Mouse (Mus musculus): ENCODE data around the gene Ccdc85c.

DNA sequence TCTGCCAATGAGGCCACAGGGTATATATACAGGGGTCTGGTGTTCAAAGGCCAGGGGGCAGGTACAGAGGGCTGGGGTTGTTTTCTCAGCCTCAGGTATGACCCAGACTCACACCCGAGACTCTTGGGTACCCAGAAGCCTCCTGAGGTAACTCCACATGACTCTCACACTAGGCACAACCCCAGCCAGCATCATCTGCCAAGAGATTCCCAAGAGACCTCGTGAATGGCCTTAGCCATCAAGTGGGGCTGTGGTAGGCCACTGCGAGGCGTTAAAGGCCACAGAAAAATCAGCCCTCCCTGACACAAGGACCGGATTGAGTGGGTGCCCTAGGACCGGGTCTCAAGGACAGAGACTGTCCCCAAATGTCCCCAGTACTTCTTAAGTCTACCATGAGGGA is 62.7 kb downstream of the Ccdc85c start:
- TF ChIP-seq CTCF (IDR thresholded peaks at IDR 0.05; ENCODE audit: extremely low read depth, insufficient read depth, insufficient read length, insufficient replicate concordance) (no peak), POLR2A (IDR thresholded peaks at IDR 0.05; ENCODE audit: low read depth, low read length) (no peak)
